ENCODE assay signal across 8 mouse cellular contexts in genomic region chr4:141059616-141060425, GRCm38 (mm10). TPM values are rescaled to one million over a fixed set of nuclear protein-coding genes. Genes with fewer than 3 reads are reported as not detected.
DNase-seq lines count a peak whose midpoint lies in the region; ATAC-seq and TF ChIP-seq lines count a peak whose summit lies in the region.

No protein-coding gene starts in this region.

- no peak for DNase-seq in kidney, postnatal 14 days
- peak; percentile 45 for DNase-seq in forelimb bud, embryonic 11.5 days (ENCODE audit: low read depth, low spot score)
- no peak for DNase-seq in yolk sac, embryonic 10.5 days (ENCODE audit: low spot score)
- DNase-seq in right cerebral cortex, postnatal 25 days = no peak
- no peak for DNase-seq in right cerebral cortex, adult 18-20 months

- WGBS in kidney, embryonic 16.5 days = under 1% methylated on average over 32 of the region's 32 CpGs
- WGBS in macrophage (ENCODE audit: missing documents) = 9% methylated on average over 32 of the region's 32 CpGs

- H3K4me2 ChIP-seq in kidney, embryonic 16.5 days (replicated peaks; ENCODE audit: low read depth, low read length) = peak overlapping the region; percentile 85

- no peaks in the 10 kb centered on the region for H3K9me3 ChIP-seq in kidney, embryonic 16.5 days (ENCODE audit: low read length)

- H3K36me3 ChIP-seq in kidney, embryonic 16.5 days (ENCODE audit: insufficient read depth, low read length) = no peaks in the 10 kb centered on the region
- no peaks in the 10 kb centered on the region for H3K36me3 ChIP-seq in macrophage (ENCODE audit: inconsistent target)

- peak overlapping the region; percentile 85 for H3K9ac ChIP-seq in kidney, embryonic 16.5 days (replicated peaks; ENCODE audit: low read length)

- peak overlapping the region; percentile 72 for H3K4me3 ChIP-seq in kidney, embryonic 16.5 days (ENCODE audit: low read length)
- H3K4me3 ChIP-seq in bone marrow macrophage, adult 2 months (ENCODE audit: insufficient read depth, low read length) = peak overlapping the region; percentile 83
- peak overlapping the region; percentile 55 for H3K4me3 ChIP-seq in macrophage (ENCODE audit: inconsistent target)

- H3K27me3 ChIP-seq in kidney, embryonic 16.5 days (ENCODE audit: insufficient read depth, low read length) = no peaks in the 10 kb centered on the region

- TF ChIP-seq POLR2A in bone marrow macrophage, adult 2 months (IDR thresholded peaks at IDR 0.05; ENCODE audit: borderline replicate concordance, low read depth, low read length) = peak; percentile 20; the same call in 1 of the 2 replicates

- peak overlapping the region; percentile 95 for H3K27ac ChIP-seq in kidney, embryonic 16.5 days (ENCODE audit: low read length)
- H3K27ac ChIP-seq in bone marrow macrophage, adult 2 months (ENCODE audit: insufficient read depth, low read depth, low read length) = peak overlapping the region; percentile 45
- H3K27ac ChIP-seq in macrophage = no peak overlapping the region

- ATAC-seq in kidney, embryonic 16.5 days (ENCODE audit: low FRiP score, low TSS enrichment) = no peak

- TF ChIP-seq CTCF in bone marrow macrophage, adult 2 months (IDR thresholded peaks at IDR 0.05; ENCODE audit: low read depth, low read length) = no peak

- peaks cover 19% of the 10 kb centered on the region for H3K4me1 ChIP-seq in kidney, embryonic 16.5 days (ENCODE audit: insufficient read depth, low read length)
- peaks cover 6% of the 10 kb centered on the region for H3K4me1 ChIP-seq in bone marrow macrophage, adult 2 months (ENCODE audit: control insufficient read depth, insufficient read depth, low read length)

- no peaks in the 10 kb centered on the region for H3K79me2 ChIP-seq in macrophage (ENCODE audit: inconsistent target)

RNA-seq across cellular contexts. Expression of gene Crocc, which starts 0.5 kb away (rescaled TPM):
- 10.1 and 11.3 TPM in 2 replicates for polyA plus RNA-seq in kidney, embryonic 16.5 days (2015; fragmentation: Nextera tagmentation; extraction: Ambion mirVana)
- polyA plus RNA-seq in bone marrow macrophage, adult 2 months (2012; ENCODE audit: insufficient read depth, insufficient read length, missing spikeins) = 6.9 and 8.1 TPM in 2 replicates
- 10 to 100 TPM in 24 of 26 experiments, 1 to 10 TPM in 2; 7.1 to 69.1 (median 32.5) TPM for total RNA-seq in macrophage (2018; cell fraction: chromatin; rRNA removed)
- total RNA-seq in macrophage (2018; cell fraction: cytosol; rRNA removed) = 1 to 10 TPM; 1.2 to 6.6 (median 2.4) TPM
- 10 to 100 TPM in 10 of 26 experiments, 1 to 10 TPM in 16; 2.9 to 23.8 (median 9.2) TPM for total RNA-seq in macrophage (2018; cell fraction: nucleus; rRNA removed)
- 1.5 to 4.5 TPM (median 3.1 TPM) in 3 replicates for polyA plus RNA-seq in macrophage (2018)

RNA-seq across cellular contexts. Expression of gene Necap2, which starts 18.3 kb away (rescaled TPM):
- polyA plus RNA-seq in kidney, embryonic 16.5 days (2015; fragmentation: Nextera tagmentation; extraction: Ambion mirVana) = 94.5 and 99.0 TPM in 2 replicates
- polyA plus RNA-seq in bone marrow macrophage, adult 2 months (2012; ENCODE audit: insufficient read depth, insufficient read length, missing spikeins) = 170 and 172 TPM in 2 replicates
- 100 to 1,000 TPM in 24 of 26 experiments, 10 to 100 TPM in 2; 98.8 to 265 (median 137) TPM for total RNA-seq in macrophage (2018; cell fraction: chromatin; rRNA removed)
- 100 to 1,000 TPM; 164 to 211 (median 187) TPM for total RNA-seq in macrophage (2018; cell fraction: cytosol; rRNA removed)
- total RNA-seq in macrophage (2018; cell fraction: nucleus; rRNA removed) = 100 to 1,000 TPM in 23 of 26 experiments, 10 to 100 TPM in 3; 83.4 to 190 (median 122) TPM
- 143 to 205 TPM (median 159 TPM) in 3 replicates for polyA plus RNA-seq in macrophage (2018)

RNA-seq across cellular contexts. Expression of gene Spata21, which starts 28.3 kb away (rescaled TPM):
- polyA plus RNA-seq in kidney, embryonic 16.5 days (2015; fragmentation: Nextera tagmentation; extraction: Ambion mirVana) = 0.51 and 0.59 TPM in 2 replicates
- not detected in 2 replicates for polyA plus RNA-seq in bone marrow macrophage, adult 2 months (2012; ENCODE audit: insufficient read depth, insufficient read length, missing spikeins)
- not detected for total RNA-seq in macrophage (2018; cell fraction: chromatin; rRNA removed)
- total RNA-seq in macrophage (2018; cell fraction: cytosol; rRNA removed) = not detected
- not detected for total RNA-seq in macrophage (2018; cell fraction: nucleus; rRNA removed)
- polyA plus RNA-seq in macrophage (2018) = not detected in 3 replicates

RNA-seq across cellular contexts. Expression of gene Mfap2, which starts 49.6 kb away (rescaled TPM):
- polyA plus RNA-seq in kidney, embryonic 16.5 days (2015; fragmentation: Nextera tagmentation; extraction: Ambion mirVana) = 442 and 470 TPM in 2 replicates
- not detected in 2 replicates for polyA plus RNA-seq in bone marrow macrophage, adult 2 months (2012; ENCODE audit: insufficient read depth, insufficient read length, missing spikeins)
- total RNA-seq in macrophage (2018; cell fraction: chromatin; rRNA removed) = 10 to 100 TPM in 1 of 26 experiments, 1 to 10 TPM in 4, under 1 TPM in 2, not detected in 19; 0.86 to 30.1 (median 1.1) TPM
- under 1 TPM in 2 of 26 experiments, not detected in 24; 0.18 to 0.47 TPM for total RNA-seq in macrophage (2018; cell fraction: cytosol; rRNA removed)
- total RNA-seq in macrophage (2018; cell fraction: nucleus; rRNA removed) = 1 to 10 TPM in 6 of 26 experiments, under 1 TPM in 5, not detected in 15; 0.50 to 3.5 (median 1.0) TPM
- not detected in 3 replicates for polyA plus RNA-seq in macrophage (2018)
